Comparison of ENCODE assay signal across 26 mouse cellular contexts in genomic region chr8:117695636-117696035, GRCm38 (mm10). TPM values are rescaled to one million over a fixed set of nuclear protein-coding genes. Genes with fewer than 3 reads are reported as not detected.
DNase-seq lines count a peak whose midpoint lies in the region; ATAC-seq and TF ChIP-seq lines count a peak whose summit lies in the region.
"Had no signal": no experiment of that assay in that cellular context is flagged by ENCODE, and none has a peak within 500 bp of the region (broad histone marks: within the 10 kb centered on the region; RNA-seq: fewer than 3 reads in every experiment).

No protein-coding gene starts in this region.

- no peaks in the 10 kb centered on the region for H3K4me1 ChIP-seq in kidney, adult 2 months (ENCODE audit: control insufficient read depth, insufficient read depth, low read length)
- no peaks in the 10 kb centered on the region for H3K4me1 ChIP-seq in intestine, embryonic 15.5 days (replicated peaks)
- peaks cover 4% of the 10 kb centered on the region; the same call in 1 of the 2 replicates for H3K4me1 ChIP-seq in liver, postnatal 0 days (ENCODE audit: insufficient read depth)
- H3K4me1 ChIP-seq: embryonic facial prominence, embryonic 12.5 days; heart, embryonic 10.5 days; hindbrain, embryonic 13.5 days had no signal

- H3K4me2 ChIP-seq in intestine, embryonic 15.5 days (replicated peaks): no peak overlapping the region
- H3K4me2 ChIP-seq in liver, postnatal 0 days (ENCODE audit: low read depth, low read length): no peak overlapping the region
- H3K4me2 ChIP-seq: embryonic facial prominence, embryonic 12.5 days; hindbrain, embryonic 13.5 days had no signal

- H3K36me3 ChIP-seq in kidney, adult 2 months (ENCODE audit: control insufficient read depth, insufficient read depth, low read length): no peaks in the 10 kb centered on the region
- no peaks in the 10 kb centered on the region for H3K36me3 ChIP-seq in intestine, embryonic 15.5 days
- no peaks in the 10 kb centered on the region for H3K36me3 ChIP-seq in liver, postnatal 0 days (replicated peaks; ENCODE audit: insufficient read depth, low read length)
- H3K36me3 ChIP-seq: embryonic facial prominence, embryonic 12.5 days; G1E; heart, embryonic 10.5 days; hindbrain, embryonic 13.5 days had no signal

- no peaks in the 10 kb centered on the region for H3K27me3 ChIP-seq in kidney, adult 2 months (replicated peaks; ENCODE audit: control insufficient read depth, insufficient read depth, low read length)
- no peaks in the 10 kb centered on the region for H3K27me3 ChIP-seq in intestine, embryonic 15.5 days (replicated peaks)
- no peaks in the 10 kb centered on the region for H3K27me3 ChIP-seq in liver, postnatal 0 days (ENCODE audit: insufficient read depth, low read length)
- H3K27me3 ChIP-seq: embryonic facial prominence, embryonic 12.5 days; hindbrain, embryonic 13.5 days had no signal

- no peak for TF ChIP-seq CTCF in kidney, adult 2 months (conservative IDR thresholded peaks at IDR 0.05; ENCODE audit: insufficient read depth, insufficient read length, low read depth, low read length)
- no peak for TF ChIP-seq CTCF in liver, postnatal 0 days (IDR thresholded peaks at IDR 0.05; ENCODE audit: low read depth)

- peak; percentile 35; the same call in 1 of the 2 replicates for TF ChIP-seq EP300 in liver, postnatal 0 days (IDR thresholded peaks at IDR 0.05; ENCODE audit: low read depth)

- H3K27ac ChIP-seq in kidney, adult 2 months (ENCODE audit: insufficient read depth, low read depth, low read length): no peak overlapping the region
- H3K27ac ChIP-seq in intestine, embryonic 15.5 days: peak overlapping the region; percentile 38; the same call in 1 of the 2 replicates
- peak overlapping the region; percentile 67 for H3K27ac ChIP-seq in liver, postnatal 0 days (ENCODE audit: low read depth)
- H3K27ac ChIP-seq: embryonic facial prominence, embryonic 12.5 days; heart, embryonic 10.5 days; hindbrain, embryonic 13.5 days had no signal

- H3K4me3 ChIP-seq in kidney, adult 2 months (ENCODE audit: insufficient read depth, low read depth, low read length): no peak overlapping the region
- H3K4me3 ChIP-seq in intestine, embryonic 15.5 days (replicated peaks): no peak overlapping the region
- no peak overlapping the region for H3K4me3 ChIP-seq in liver, postnatal 0 days (ENCODE audit: low read depth, low read length)
- H3K4me3 ChIP-seq: embryonic facial prominence, embryonic 12.5 days; heart, embryonic 10.5 days; hindbrain, embryonic 13.5 days had no signal

- H3K9me3 ChIP-seq in intestine, embryonic 15.5 days: no peaks in the 10 kb centered on the region
- H3K9me3 ChIP-seq in liver, postnatal 0 days (ENCODE audit: low read length): no peaks in the 10 kb centered on the region
- H3K9me3 ChIP-seq: embryonic facial prominence, embryonic 12.5 days; heart, embryonic 10.5 days; hindbrain, embryonic 13.5 days had no signal

- ATAC-seq in intestine, embryonic 15.5 days: peak; percentile 63
- peak; percentile 76 for ATAC-seq in liver, postnatal 0 days
- no peak for ATAC-seq in cerebellum, adult (ENCODE audit: insufficient number of reproducible peaks, low FRiP score, low TSS enrichment)
- ATAC-seq: CD4-positive, CD25-positive, alpha-beta regulatory T cell, adult 4 months; forebrain, embryonic 16.5 days had no signal

- peak; percentile 27 for DNase-seq in kidney, adult 2 months
- DNase-seq in kidney, postnatal 36 days: no peak
- DNase-seq in liver, postnatal 0 days: no peak
- peak; percentile 72 for DNase-seq in yolk sac, embryonic 10.5 days (ENCODE audit: low spot score)
- DNase-seq in adrenal gland, postnatal 4 days (ENCODE audit: low spot score in 2 of 2): no peak
- DNase-seq: adrenal gland, adult 8-10 months; adrenal gland, postnatal 36 days; B cell, adult 2 months; cerebellum, adult 11-12 months; cerebellum, adult 9-10 months; cerebellum, postnatal 25 days; gastrocnemius, postnatal 10 days; heart, adult 18-20 months; heart, postnatal 10 days had no signal

- no peak overlapping the region for H3K9ac ChIP-seq in intestine, embryonic 15.5 days
- H3K9ac ChIP-seq in liver, postnatal 0 days (replicated peaks): no peak overlapping the region
- H3K9ac ChIP-seq: embryonic facial prominence, embryonic 12.5 days; hindbrain, embryonic 13.5 days had no signal

- TF ChIP-seq POLR2A in kidney, adult 2 months (IDR thresholded peaks at IDR 0.05; ENCODE audit: low read depth, low read length): no peak

- 55% methylated on average over 1 of the region's 1 CpGs for WGBS in kidney, adult 2 months
- 59% methylated on average over 1 of the region's 1 CpGs for WGBS in intestine, embryonic 15.5 days
- 35% methylated on average over 1 of the region's 1 CpGs for WGBS in liver, postnatal 0 days (ENCODE audit: insufficient replicate concordance)

RNA-seq across cellular contexts. Expression of gene Hsd17b2, which starts 6.1 kb away (rescaled TPM):
- polyA plus RNA-seq in kidney, adult 2 months (2012; rRNA removed): 3.0 and 4.2 TPM in 2 replicates
- 38.1 and 38.3 TPM in 2 replicates for polyA plus RNA-seq in intestine, embryonic 15.5 days (2015; fragmentation: Nextera tagmentation; extraction: Ambion mirVana)
- polyA plus RNA-seq in liver, postnatal 0 days (2015; fragmentation: Nextera tagmentation; extraction: Ambion mirVana): 189 and 204 TPM in 2 replicates
- total RNA-seq in adrenal gland, postnatal 4 days (2021): 10 to 100 TPM in 1 of 2 experiments, under 1 TPM in 1; 0.84 to 18.8 TPM
- total RNA-seq: adrenal gland, adult 8-10 months; heart, adult 18-20 months; heart, postnatal 10 days; hematopoietic stem cell, adult 5-6 weeks had no signal
- polyA plus RNA-seq: brain, embryonic 14.5 days; embryonic facial prominence, embryonic 12.5 days; forebrain, embryonic 11.5 days; forebrain, embryonic 16.5 days; G1E; heart, embryonic 14.5 days; hindbrain, embryonic 13.5 days had no signal

RNA-seq across cellular contexts. Expression of gene Sdr42e1, which starts 22.1 kb away (rescaled TPM):
- polyA plus RNA-seq in kidney, adult 2 months (2012; rRNA removed): 6.6 and 7.4 TPM in 2 replicates
- 6.0 and 6.6 TPM in 2 replicates for polyA plus RNA-seq in intestine, embryonic 15.5 days (2015; fragmentation: Nextera tagmentation; extraction: Ambion mirVana)
- polyA plus RNA-seq in liver, postnatal 0 days (2015; fragmentation: Nextera tagmentation; extraction: Ambion mirVana): 12.6 and 12.8 TPM in 2 replicates
- total RNA-seq in adrenal gland, postnatal 4 days (2021): 1 to 10 TPM; 1.8 to 2.7 TPM
- polyA plus RNA-seq: forebrain, embryonic 11.5 days; G1E had no signal

Comparison
In these comparisons a context has a peak if more than half of its experiments do, and no peak if none do; other contexts are left out.
1. DNase-seq: peak in kidney, adult 2 months (single experiment) and yolk sac, embryonic 10.5 days (single experiment); none in kidney, postnatal 36 days (0 of 2), liver, postnatal 0 days (single experiment) and adrenal gland, postnatal 4 days (0 of 2).